Mouse (Mus musculus): Measurements from ENCODE around the gene Glis3.

GRCm38 (mm10) chr19:28389146-28389545, 290.7 kb downstream of the Glis3 start:
- TF ChIP-seq CTCF (IDR thresholded peaks at IDR 0.05) (no peak), EP300 (IDR thresholded peaks at IDR 0.05) (no peak)
